Mouse (Mus musculus) left cerebral cortex, adult 6 months (tissue): ENCODE data around the gene Sco1. TPM values are rescaled to one million over a fixed set of nuclear protein-coding genes. Genes with fewer than 3 reads are reported as not detected.

Source experiments
- long read RNA-seq, 2 experiments: library from polyadenylated mRNA; unstranded; transcript quantifications; one replicate each; pipeline ENCODE4 v2.0.0; 2019 to 2020
- polyA plus RNA-seq: library from polyadenylated mRNA; unstranded; fragments of <200 nt; fragmentation: Nextera tagmentation; gene quantifications from 2 replicates; pipeline ENCODE4 v1.2.3, GENCODE M21; 2021

The Sco1 gene
- polyA plus RNA-seq = 3.0 and 4.8 TPM in 2 replicates
- long read RNA-seq, experiment 1, transcript Sco1-201 (6 exons, 2,412 nt) = major isoform, 11 of 16 reads
- long read RNA-seq, experiment 1, partial matches to known transcripts = 2 of 16 reads
- long read RNA-seq, experiment 1, other reads (novel, unspliced or antisense) = 3 of 16 reads
- long read RNA-seq, experiment 2, partial matches to known transcripts = 3 of 10 reads
- long read RNA-seq, experiment 2, other reads (novel, unspliced or antisense) = 4 of 10 reads

GRCm38 (mm10) chr11:67052321-67052952, at the start of gene Sco1, which contains the start of gene Adprm:
Gene Sco1, plus strand, starts transcription at chr11:67052670.
Gene Adprm, minus strand, starts transcription at chr11:67052594.

GRCm38 (mm10) chr11:67024867-67025477, 27.5 kb upstream of the Sco1 start, which contains the start of gene Tmem220:
Gene Tmem220, plus strand, starts transcription at chr11:67025154.

GRCm38 (mm10) chr11:67078000-67078399, 25.5 kb downstream of the Sco1 start, which contains the start of gene Myh3:
Gene Myh3, plus strand, starts transcription at chr11:67078300.

Other genes starting within 250 kb of the Sco1 start
- 0.08 and 0.09 TPM in 2 replicates for gene Pirt, start 140.7 kb upstream of the Sco1 start, polyA plus RNA-seq
- gene Tmem238l, start 96.0 kb upstream of the Sco1 start, polyA plus RNA-seq = not detected in 2 replicates
- 1.8 and 2.5 TPM in 2 replicates for gene Tmem220, start 27.5 kb upstream of the Sco1 start, polyA plus RNA-seq
- 26.8 and 31.4 TPM in 2 replicates for gene Adprm, start 76 bp upstream of the Sco1 start, polyA plus RNA-seq
- gene Myh3, start 25.6 kb downstream of the Sco1 start, polyA plus RNA-seq = 0.95 and 1.4 TPM in 2 replicates
- gene Myh2, start 118.4 kb downstream of the Sco1 start, polyA plus RNA-seq = 0.35 and 0.37 TPM in 2 replicates
- gene Myh1, start 147.4 kb downstream of the Sco1 start, polyA plus RNA-seq = 0.26 and 0.32 TPM in 2 replicates
- gene Myh4, start 185.4 kb downstream of the Sco1 start, polyA plus RNA-seq = 0.08 TPM in 1 of 2 replicates, not detected in the other
- 0.08 and 0.11 TPM in 2 replicates for gene Myh8, start 224.5 kb downstream of the Sco1 start, polyA plus RNA-seq